Mouse (Mus musculus) embryonic facial prominence, embryonic 14.5 days (tissue): ENCODE data around the gene Dot1l. TPM values are rescaled to one million over a fixed set of nuclear protein-coding genes. Genes with fewer than 3 reads are reported as not detected.

Source experiments
- ATAC-seq: fragments of 200-750 bp; cut with Nextera tagmentation; 2 replicates; pipeline ENCODE4 v1.8.0; 2017; ENCODE audit warnings: low read depth, moderate number of reproducible peaks, moderate TSS enrichment
- DNase-seq: peaks from one replicate; pipeline ENCODE4 v3.0.0-alpha.2; 2015; ENCODE audit warnings: low spot score
- H3K27ac ChIP-seq: fragments of 300-500 bp; sonication (generic); replicated peaks from 2 replicates; pipeline ENCODE4 v1.5.1; 2014; ENCODE audit warnings: low read depth, mild to moderate bottlenecking, low read length, moderate library complexity
- H3K27me3 ChIP-seq: fragments of 300-500 bp; sonication (generic); replicated peaks from 2 replicates; pipeline ENCODE4 v1.6.1; 2014; ENCODE audit warnings: low read length; ENCODE audit not compliant: control insufficient read depth, insufficient read depth
- H3K36me3 ChIP-seq: fragments of 300-500 bp; sonication (generic); 2 replicates; pipeline ENCODE4 v1.6.1; 2014; ENCODE audit warnings: low read length, mixed read lengths; ENCODE audit not compliant: control insufficient read depth, insufficient read depth
- H3K4me1 ChIP-seq: fragments of 300-500 bp; sonication (generic); 2 replicates; pipeline ENCODE4 v1.6.1; 2014; ENCODE audit warnings: antibody characterized with exemption, low read length; ENCODE audit not compliant: control insufficient read depth, insufficient read depth
- H3K4me2 ChIP-seq: fragments of 300-500 bp; sonication (generic); 2 replicates; pipeline ENCODE4 v1.6.1; 2014; ENCODE audit warnings: low read depth, mild to moderate bottlenecking, low read length, moderate library complexity, mixed read lengths
- H3K4me3 ChIP-seq: fragments of 300-500 bp; sonication (generic); 2 replicates; pipeline ENCODE4 v1.5.1; 2014; ENCODE audit warnings: low read depth, mild to moderate bottlenecking, low read length
- H3K9ac ChIP-seq: fragments of 300-500 bp; sonication (generic); 2 replicates; pipeline ENCODE4 v1.6.1; 2014; ENCODE audit warnings: low read depth, mild to moderate bottlenecking, low read length, moderate library complexity, mixed read lengths
- H3K9me3 ChIP-seq: fragments of 300-500 bp; sonication (generic); 2 replicates; pipeline ENCODE4 v1.6.1; 2016; ENCODE audit warnings: low read length; ENCODE audit not compliant: control insufficient read depth
- WGBS: fragments of 180-500 bp; shearing (Covaris S2); extraction: QIAGEN DNeasy Blood & Tissue Kit; methylation state at CpG from one replicate; pipeline ENCODE4 v1.1.7; 2014; 5-methylcytosine and 5-hydroxymethylcytosine counted together
- polyA plus RNA-seq: library from polyadenylated mRNA; unstranded; fragments of >200 nt; fragmentation: Nextera tagmentation; extraction: Ambion mirVana; gene quantifications from 2 replicates; pipeline ENCODE4 v1.2.1, GENCODE M21; 2014

The Dot1l gene
- polyA plus RNA-seq, 1 experiment from 2014 or later: 21.5 TPM

DNA sequence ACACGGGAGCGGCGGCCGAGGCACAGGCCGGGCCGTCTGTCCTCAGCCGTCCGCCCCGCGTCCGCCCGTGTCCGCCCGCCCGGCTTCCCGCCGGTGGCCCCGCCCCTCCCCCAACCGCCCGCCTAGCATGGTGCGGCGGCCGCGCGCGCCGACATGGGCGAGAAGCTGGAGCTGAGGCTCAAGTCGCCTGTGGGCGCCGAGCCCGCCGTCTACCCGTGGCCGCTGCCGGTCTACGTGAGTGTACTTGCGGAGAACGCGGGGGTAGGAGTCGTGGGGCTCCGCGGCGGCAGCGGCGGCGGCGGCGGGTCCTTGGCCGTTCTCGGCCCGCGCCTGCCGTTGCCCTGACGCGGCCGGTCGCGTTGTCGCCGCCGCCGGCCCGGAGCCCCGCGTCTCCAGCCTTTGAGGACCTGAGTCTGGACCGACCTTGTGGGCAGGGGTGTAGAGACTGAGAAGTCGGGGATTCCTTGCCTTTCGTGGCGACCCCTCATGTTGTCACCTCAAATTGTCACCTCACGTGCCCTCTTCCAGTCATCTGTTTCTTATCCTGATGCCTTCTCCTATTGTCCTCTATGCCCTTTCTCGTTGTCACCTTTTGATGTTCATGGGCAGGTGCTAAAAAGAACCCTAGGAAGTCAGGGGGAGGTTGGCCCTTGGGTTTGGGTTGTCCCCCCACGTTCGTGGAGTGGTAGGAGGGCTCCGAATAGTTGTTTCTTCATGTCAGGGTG is 447 bp downstream of the Dot1l start:
- Histone ChIP-seq H3K9me3 (no peaks in the 10 kb centered on the region), H3K4me3 (peak overlapping the region; percentile 86), H3K27me3 (no peaks in the 10 kb centered on the region), H3K4me2 (peak overlapping the region; percentile 83), H3K9ac (peak overlapping the region; percentile 93), H3K27ac (peak overlapping the region; percentile 81), H3K4me1 (peaks cover 32% of the 10 kb centered on the region), H3K36me3 (no peaks in the 10 kb centered on the region)
- ATAC-seq: peak; percentile 39; the same call in 1 of the 2 replicates
- WGBS: under 1% methylated on average over 21 of the region's 75 CpGs
- no peak for DNase-seq

DNA sequence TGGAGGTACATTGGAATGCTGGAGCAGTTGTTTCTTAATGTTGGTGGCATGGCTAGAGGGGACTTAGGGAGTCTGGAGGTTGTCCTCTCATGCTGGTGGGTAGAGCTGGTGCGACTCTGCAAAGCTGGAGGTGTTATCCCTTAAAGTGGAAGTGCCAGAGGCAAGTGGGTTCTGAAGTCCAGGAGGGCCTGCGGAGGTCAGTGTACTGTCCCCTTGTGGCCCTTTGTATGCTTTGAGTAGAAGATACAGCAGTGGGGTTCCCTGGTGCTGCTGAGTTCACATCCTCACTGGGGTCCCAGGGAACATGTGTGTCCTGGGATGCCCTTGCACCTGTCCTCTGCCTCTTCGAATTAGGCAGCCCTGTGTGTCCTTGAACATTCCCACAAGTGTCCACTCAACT is 1.1 kb downstream of the Dot1l start:
- Histone ChIP-seq H3K4me3 (peak overlapping the region; percentile 86), H3K36me3 (no peaks in the 10 kb centered on the region), H3K4me1 (peaks cover 32% of the 10 kb centered on the region), H3K9ac (peak overlapping the region; percentile 93), H3K27me3 (no peaks in the 10 kb centered on the region), H3K27ac (no peak overlapping the region), H3K4me2 (peak overlapping the region; percentile 83), H3K9me3 (no peaks in the 10 kb centered on the region)
- DNase-seq (no peak), ATAC-seq (no peak)
- 26% methylated on average over 3 of the region's 3 CpGs for WGBS

DNA sequence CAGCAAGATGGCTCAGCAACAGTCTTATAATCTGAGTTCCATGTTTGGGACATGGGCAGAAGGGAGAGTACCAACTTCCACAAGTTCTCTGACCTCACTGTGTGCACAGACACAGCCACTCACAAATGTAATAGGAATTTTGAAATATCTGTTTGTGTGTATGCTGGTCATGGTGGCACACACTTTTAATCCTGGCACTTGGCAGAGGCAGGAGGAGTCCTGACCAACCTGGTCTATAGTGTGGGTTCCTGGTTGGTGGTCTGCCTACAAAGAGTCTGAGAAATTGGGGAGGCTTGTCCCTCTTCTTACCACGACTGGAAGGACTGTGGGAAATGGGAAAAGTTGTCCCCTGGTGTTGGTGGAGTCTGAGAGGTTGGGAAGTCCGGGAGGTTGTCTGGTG is 1.5 kb downstream of the Dot1l start:
- WGBS: 60% methylated on average over 2 of the region's 2 CpGs

DNA sequence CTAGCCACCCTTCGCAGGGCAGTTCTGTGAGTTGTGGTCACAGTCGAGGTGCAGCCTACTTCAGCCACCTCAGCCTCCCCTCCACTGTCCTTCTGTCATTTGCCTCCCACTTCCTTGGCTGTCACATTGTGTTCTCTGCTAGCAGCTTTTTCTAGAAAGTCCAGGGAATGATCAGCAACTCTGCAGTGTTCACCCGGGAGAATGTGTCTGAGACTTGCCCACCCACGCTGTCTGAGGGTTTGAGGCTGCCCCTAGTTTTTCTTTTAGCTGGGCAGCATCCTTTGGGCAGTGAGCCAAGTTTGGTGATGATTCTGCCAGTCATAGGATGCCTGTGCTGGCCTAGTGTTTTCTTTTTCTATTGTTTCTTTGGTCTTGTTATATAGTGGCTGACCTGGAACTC is 2.0 kb downstream of the Dot1l start:
- peak overlapping the region; percentile 86; the same call in 1 of the 2 replicates for H3K4me3 ChIP-seq
- H3K4me2 ChIP-seq: peak overlapping the region; percentile 83
- 69% methylated on average over 4 of the region's 4 CpGs for WGBS
- H3K9ac ChIP-seq: peak overlapping the region; percentile 93
- peaks cover 26% of the 10 kb centered on the region for H3K4me1 ChIP-seq
- no peaks in the 10 kb centered on the region for H3K36me3 ChIP-seq
- DNase-seq (no peak), ATAC-seq (no peak)
- H3K27ac ChIP-seq: no peak overlapping the region
- H3K27me3 ChIP-seq: no peaks in the 10 kb centered on the region
- no peaks in the 10 kb centered on the region for H3K9me3 ChIP-seq

More for the DNA sequence above, 1.5 kb downstream of the Dot1l start:
- Histone ChIP-seq H3K9ac (peak overlapping the region; percentile 93), H3K27ac (no peak overlapping the region), H3K9me3 (no peaks in the 10 kb centered on the region), H3K4me2 (peak overlapping the region; percentile 83), H3K27me3 (no peaks in the 10 kb centered on the region), H3K4me1 (peaks cover 30% of the 10 kb centered on the region), H3K36me3 (no peaks in the 10 kb centered on the region), H3K4me3 (peak overlapping the region; percentile 86)
- DNase-seq: no peak
- ATAC-seq: no peak

DNA sequence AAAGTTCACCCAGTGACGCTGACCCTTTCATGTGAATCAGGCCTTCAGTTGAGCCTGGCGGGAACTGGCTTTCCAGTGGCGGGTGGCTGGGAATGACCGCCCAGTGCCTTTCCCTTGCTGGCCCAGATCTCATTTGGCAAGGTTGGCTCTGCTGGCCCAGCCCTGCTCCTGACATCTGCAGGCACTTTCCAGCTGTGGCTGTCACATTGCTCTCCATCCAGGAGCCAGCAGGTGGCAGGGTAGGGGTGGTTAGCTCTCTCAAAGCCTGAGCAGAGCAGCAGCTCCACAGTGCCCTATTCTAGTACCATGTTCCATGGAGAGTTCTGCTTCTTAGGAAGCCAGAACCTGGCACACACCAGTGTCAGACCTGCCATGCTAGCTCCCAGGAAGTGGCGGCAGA is 2.7 kb downstream of the Dot1l start:
- Histone ChIP-seq H3K27me3 (no peaks in the 10 kb centered on the region), H3K36me3 (no peaks in the 10 kb centered on the region), H3K9ac (no peak overlapping the region; the same call in 1 of the 2 replicates), H3K4me2 (peak overlapping the region; percentile 83), H3K27ac (no peak overlapping the region; the same call in 1 of the 2 replicates), H3K9me3 (no peaks in the 10 kb centered on the region), H3K4me3 (no peak overlapping the region), H3K4me1 (peaks cover 19% of the 10 kb centered on the region)
- 40% methylated on average over 5 of the region's 5 CpGs for WGBS
- ATAC-seq (no peak), DNase-seq (peak; percentile 73)

DNA sequence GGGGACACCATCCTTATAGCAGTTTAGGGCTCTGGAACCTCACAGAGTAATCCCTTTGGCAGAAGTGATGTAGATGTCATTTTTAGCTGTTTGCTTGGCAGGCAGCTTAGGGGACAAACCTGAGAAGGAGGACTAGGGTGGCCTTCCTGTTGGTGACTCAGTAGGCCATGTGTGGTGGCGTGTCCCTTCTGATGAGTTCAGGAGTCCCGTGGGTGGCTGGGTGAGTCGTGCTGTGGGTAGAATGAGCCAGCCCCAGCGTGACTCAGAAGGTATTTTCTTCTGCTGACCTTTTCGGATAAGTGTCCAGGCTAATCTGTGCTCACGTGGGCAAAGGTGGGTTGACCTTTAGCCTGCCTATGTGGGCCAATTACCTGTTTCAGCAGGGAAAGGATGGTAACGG is 3.6 kb downstream of the Dot1l start:
- Histone ChIP-seq H3K9me3 (no peaks in the 10 kb centered on the region), H3K9ac (no peak overlapping the region), H3K4me1 (peaks cover 19% of the 10 kb centered on the region), H3K36me3 (no peaks in the 10 kb centered on the region), H3K4me2 (no peak overlapping the region), H3K4me3 (no peak overlapping the region), H3K27me3 (no peaks in the 10 kb centered on the region), H3K27ac (no peak overlapping the region)
- ATAC-seq: no peak
- 67% methylated on average over 7 of the region's 7 CpGs for WGBS
- no peak for DNase-seq

DNA sequence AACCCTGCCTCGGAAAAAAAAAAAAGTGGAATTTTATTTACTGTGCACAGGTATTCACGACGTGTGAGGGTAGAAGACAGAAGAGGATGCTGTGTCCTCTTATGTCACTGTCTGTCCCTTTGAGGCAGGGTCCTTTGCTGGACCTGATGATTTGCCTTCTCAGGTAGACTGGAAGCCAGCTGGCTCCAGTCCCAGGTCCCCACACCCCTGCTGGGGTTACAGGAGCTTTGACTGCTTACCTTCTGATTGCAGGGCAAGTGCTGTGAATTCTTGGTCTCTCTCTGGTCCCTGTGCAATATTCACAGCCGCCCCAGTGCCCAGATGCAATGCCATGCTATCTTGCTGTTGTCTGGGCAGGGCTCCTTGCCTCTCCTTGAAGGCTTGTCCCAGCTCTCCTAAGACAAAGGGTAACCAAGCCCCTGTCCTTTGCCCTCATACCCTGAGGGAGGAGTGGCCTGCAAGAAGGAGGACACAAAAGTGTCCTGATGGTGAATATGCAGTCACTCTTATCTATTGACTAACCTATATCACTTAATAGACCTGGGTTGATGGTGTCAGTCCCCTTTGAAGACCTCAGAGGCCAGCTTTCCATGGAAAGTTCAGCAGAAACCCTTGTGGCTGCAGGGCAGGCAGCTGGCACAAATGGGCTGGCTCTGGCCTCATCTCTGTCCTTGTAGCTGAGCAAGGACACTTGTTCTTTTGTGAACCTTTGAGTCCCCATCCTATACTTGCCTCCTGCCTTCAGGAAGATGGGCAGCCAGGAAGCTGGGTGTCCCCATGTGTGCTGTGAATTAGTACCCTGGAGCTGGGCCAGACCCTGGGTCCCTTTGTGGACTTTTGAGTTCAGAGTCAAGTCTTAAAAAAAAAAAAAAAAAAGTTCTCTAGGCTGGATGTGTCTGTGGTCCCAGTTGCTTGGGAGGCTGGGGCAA is 5.9 kb downstream of the Dot1l start:
- H3K27me3 ChIP-seq: no peaks in the 10 kb centered on the region
- no peak overlapping the region for H3K4me3 ChIP-seq
- ATAC-seq: no peak
- DNase-seq: no peak
- WGBS: 89% methylated on average over 4 of the region's 4 CpGs
- no peak overlapping the region for H3K27ac ChIP-seq
- no peak overlapping the region for H3K4me2 ChIP-seq
- no peak overlapping the region for H3K9ac ChIP-seq
- H3K9me3 ChIP-seq: no peaks in the 10 kb centered on the region
- peaks cover 9% of the 10 kb centered on the region; the same call in 1 of the 2 replicates for H3K36me3 ChIP-seq
- peaks cover 19% of the 10 kb centered on the region for H3K4me1 ChIP-seq

DNA sequence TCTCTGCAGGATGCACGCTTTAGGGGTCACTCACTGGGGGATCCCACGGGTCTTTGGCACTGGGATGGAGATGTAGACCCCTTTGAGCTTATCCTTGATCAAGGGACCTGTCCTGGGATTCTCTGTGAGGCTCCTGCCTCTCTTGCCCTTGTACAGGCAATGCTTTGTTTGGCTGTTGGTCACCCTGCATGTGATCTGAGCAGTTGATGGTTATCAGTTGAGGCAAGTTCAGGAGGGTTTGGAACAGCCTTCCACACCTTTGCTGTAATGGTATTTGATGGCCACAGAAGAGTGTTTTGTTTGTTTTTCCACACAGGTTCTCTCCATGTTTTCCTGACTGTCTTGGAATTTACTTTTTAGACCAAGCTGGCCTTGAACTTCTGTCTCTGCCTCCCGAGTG is 6.8 kb downstream of the Dot1l start:
- Histone ChIP-seq H3K36me3 (peaks cover 19% of the 10 kb centered on the region; the same call in 1 of the 2 replicates), H3K4me3 (no peak overlapping the region), H3K27ac (no peak overlapping the region), H3K9me3 (no peaks in the 10 kb centered on the region), H3K27me3 (no peaks in the 10 kb centered on the region), H3K9ac (no peak overlapping the region), H3K4me2 (no peak overlapping the region), H3K4me1 (peaks cover 9% of the 10 kb centered on the region)
- no peak for DNase-seq
- no peak for ATAC-seq
- 66% methylated on average over 3 of the region's 3 CpGs for WGBS
